Mouse (Mus musculus): ENCODE data around the gene Map3k20. TPM values are rescaled to one million over a fixed set of nuclear protein-coding genes. Genes with fewer than 3 reads are reported as not detected.

Map3k20 gene
- polyA plus RNA-seq, 1 experiment from 2014 or later, result 62.5 TPM

- no peak overlapping the region for H3K4me2 ChIP-seq
- no peaks in the 10 kb centered on the region for H3K9me3 ChIP-seq (replicated peaks; ENCODE audit: control insufficient read depth, low read length)
- 69% methylated on average over 2 of the region's 2 CpGs for WGBS (ENCODE audit: insufficient replicate concordance)
- H3K27ac ChIP-seq (ENCODE audit: low read depth, low read length), result no peak overlapping the region
- H3K9ac ChIP-seq (ENCODE audit: low read depth, low read length), result no peak overlapping the region
- no peak overlapping the region for H3K4me3 ChIP-seq (ENCODE audit: low read depth, low read length)
- H3K4me1 ChIP-seq (ENCODE audit: control insufficient read depth, insufficient read depth, low read length), result peaks cover 37% of the 10 kb centered on the region
- ATAC-seq (replicated peaks; ENCODE audit: insufficient number of reproducible peaks, low FRiP score, low TSS enrichment), result no peak
- no peaks in the 10 kb centered on the region for H3K27me3 ChIP-seq (ENCODE audit: control insufficient read depth, insufficient read depth, low read length)
- no peaks in the 10 kb centered on the region for H3K36me3 ChIP-seq (ENCODE audit: control insufficient read depth, insufficient read depth, low read length)
Measured at GRCm38 (mm10) chr2:72320661-72321060, 35.2 kb downstream of the Map3k20 start.

- no peak overlapping the region for H3K9ac ChIP-seq (ENCODE audit: low read depth, low read length)
- no peak for ATAC-seq (replicated peaks; ENCODE audit: insufficient number of reproducible peaks, low FRiP score, low TSS enrichment)
- 59% methylated on average over 5 of the region's 5 CpGs for WGBS (ENCODE audit: insufficient replicate concordance)
- no peak overlapping the region for H3K4me3 ChIP-seq (ENCODE audit: low read depth, low read length)
- H3K9me3 ChIP-seq (replicated peaks; ENCODE audit: control insufficient read depth, low read length), result no peaks in the 10 kb centered on the region
- H3K4me2 ChIP-seq, result no peak overlapping the region
- H3K4me1 ChIP-seq (ENCODE audit: control insufficient read depth, insufficient read depth, low read length), result peaks cover 45% of the 10 kb centered on the region
- H3K27me3 ChIP-seq (ENCODE audit: control insufficient read depth, insufficient read depth, low read length), result no peaks in the 10 kb centered on the region
- H3K36me3 ChIP-seq (ENCODE audit: control insufficient read depth, insufficient read depth, low read length), result no peaks in the 10 kb centered on the region
- H3K27ac ChIP-seq (ENCODE audit: low read depth, low read length), result no peak overlapping the region
Measured at GRCm38 (mm10) chr2:72321591-72321990, 36.2 kb downstream of the Map3k20 start.

DNA sequence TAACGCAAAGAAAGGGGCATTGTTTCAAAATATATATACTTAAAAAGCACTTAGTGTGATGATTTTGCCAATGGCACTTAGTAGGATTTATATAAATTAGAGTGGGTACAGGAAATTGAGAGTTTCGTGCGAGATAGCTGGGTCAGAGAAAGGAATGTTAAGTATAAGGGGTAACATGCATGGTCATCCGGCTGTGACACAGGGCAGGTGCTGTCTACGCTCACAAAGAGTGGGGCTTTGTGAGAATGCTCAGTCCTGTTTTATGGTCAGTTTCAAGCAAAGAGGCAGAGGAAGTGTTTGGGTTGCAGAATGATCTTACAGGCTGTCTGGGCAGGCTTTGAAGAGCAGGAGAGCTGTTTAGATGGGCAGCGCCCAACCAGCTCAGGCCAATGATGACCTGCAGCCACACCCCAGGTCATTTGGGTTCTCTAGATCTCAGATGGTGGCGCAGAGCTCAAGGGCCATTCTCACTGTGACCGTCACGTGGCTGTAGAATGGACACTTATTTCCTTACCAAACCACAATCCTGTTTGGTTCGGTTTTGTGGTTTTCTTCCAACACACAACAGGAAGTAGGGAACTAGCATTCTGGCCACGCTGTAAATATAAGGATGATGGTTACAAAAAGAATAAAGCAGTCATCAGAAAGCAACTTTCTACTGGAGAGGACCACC, 37.4 kb downstream of the Map3k20 start:
- no peaks in the 10 kb centered on the region for H3K36me3 ChIP-seq (ENCODE audit: control insufficient read depth, insufficient read depth, low read length)
- H3K4me2 ChIP-seq, result no peak overlapping the region
- peaks cover 42% of the 10 kb centered on the region for H3K4me1 ChIP-seq (ENCODE audit: control insufficient read depth, insufficient read depth, low read length)
- H3K9ac ChIP-seq (ENCODE audit: low read depth, low read length), result no peak overlapping the region
- no peak for ATAC-seq (replicated peaks; ENCODE audit: insufficient number of reproducible peaks, low FRiP score, low TSS enrichment)
- H3K4me3 ChIP-seq (ENCODE audit: low read depth, low read length), result no peak overlapping the region
- H3K27ac ChIP-seq (ENCODE audit: low read depth, low read length), result no peak overlapping the region
- no peaks in the 10 kb centered on the region for H3K27me3 ChIP-seq (ENCODE audit: control insufficient read depth, insufficient read depth, low read length)
- no peaks in the 10 kb centered on the region for H3K9me3 ChIP-seq (replicated peaks; ENCODE audit: control insufficient read depth, low read length)
- WGBS (ENCODE audit: insufficient replicate concordance), result 76% methylated on average over 11 of the region's 11 CpGs

GRCm38 (mm10) chr2:72324436-72324835, 39.0 kb downstream of the Map3k20 start:
- Histone ChIP-seq H3K27me3 (ENCODE audit: control insufficient read depth, insufficient read depth, low read length) (no peaks in the 10 kb centered on the region), H3K9me3 (replicated peaks; ENCODE audit: control insufficient read depth, low read length) (no peaks in the 10 kb centered on the region), H3K4me2 (no peak overlapping the region), H3K36me3 (ENCODE audit: control insufficient read depth, insufficient read depth, low read length) (no peaks in the 10 kb centered on the region), H3K9ac (ENCODE audit: low read depth, low read length) (no peak overlapping the region), H3K27ac (ENCODE audit: low read depth, low read length) (no peak overlapping the region), H3K4me1 (ENCODE audit: control insufficient read depth, insufficient read depth, low read length) (peaks cover 30% of the 10 kb centered on the region), H3K4me3 (ENCODE audit: low read depth, low read length) (no peak overlapping the region)
- ATAC-seq (replicated peaks; ENCODE audit: insufficient number of reproducible peaks, low FRiP score, low TSS enrichment), result no peak
- 82% methylated on average over 12 of the region's 12 CpGs for WGBS (ENCODE audit: insufficient replicate concordance)

DNA sequence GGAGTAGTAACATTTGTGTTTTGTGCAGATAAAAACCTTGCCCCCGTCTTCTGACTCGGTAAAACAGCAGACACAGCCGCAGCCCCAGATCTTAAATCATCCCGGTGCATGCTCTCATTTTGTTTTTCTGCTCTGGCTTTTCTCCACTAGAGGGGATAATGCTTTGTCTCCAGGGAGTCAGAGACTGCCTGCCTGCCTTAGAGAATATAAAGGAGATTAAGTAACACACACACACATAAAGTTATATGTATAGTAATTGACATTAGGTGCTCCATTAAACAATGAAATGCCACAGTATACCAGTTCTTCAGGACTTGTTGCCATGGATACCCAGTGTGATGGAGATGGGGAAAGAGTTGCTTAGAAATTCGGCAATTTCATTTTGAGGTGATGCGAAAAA, 41.1 kb downstream of the Map3k20 start:
- no peaks in the 10 kb centered on the region for H3K27me3 ChIP-seq (ENCODE audit: control insufficient read depth, insufficient read depth, low read length)
- no peak overlapping the region for H3K4me2 ChIP-seq
- H3K27ac ChIP-seq (ENCODE audit: low read depth, low read length), result no peak overlapping the region
- H3K9me3 ChIP-seq (replicated peaks; ENCODE audit: control insufficient read depth, low read length), result no peaks in the 10 kb centered on the region
- no peak for ATAC-seq (replicated peaks; ENCODE audit: insufficient number of reproducible peaks, low FRiP score, low TSS enrichment)
- no peak overlapping the region for H3K4me3 ChIP-seq (ENCODE audit: low read depth, low read length)
- no peak overlapping the region for H3K9ac ChIP-seq (ENCODE audit: low read depth, low read length)
- 64% methylated on average over 6 of the region's 6 CpGs for WGBS (ENCODE audit: insufficient replicate concordance)
- H3K36me3 ChIP-seq (ENCODE audit: control insufficient read depth, insufficient read depth, low read length), result no peaks in the 10 kb centered on the region
- H3K4me1 ChIP-seq (ENCODE audit: control insufficient read depth, insufficient read depth, low read length), result peaks cover 21% of the 10 kb centered on the region

GRCm38 (mm10) chr2:72328435-72328834, 43.0 kb downstream of the Map3k20 start:
- Histone ChIP-seq H3K9ac (ENCODE audit: low read depth, low read length) (no peak overlapping the region), H3K27me3 (ENCODE audit: control insufficient read depth, insufficient read depth, low read length) (no peaks in the 10 kb centered on the region), H3K27ac (ENCODE audit: low read depth, low read length) (no peak overlapping the region), H3K36me3 (ENCODE audit: control insufficient read depth, insufficient read depth, low read length) (no peaks in the 10 kb centered on the region), H3K9me3 (replicated peaks; ENCODE audit: control insufficient read depth, low read length) (no peaks in the 10 kb centered on the region), H3K4me1 (ENCODE audit: control insufficient read depth, insufficient read depth, low read length) (peaks cover 11% of the 10 kb centered on the region; the same call in 1 of the 2 replicates), H3K4me3 (ENCODE audit: low read depth, low read length) (no peak overlapping the region), H3K4me2 (no peak overlapping the region)
- WGBS (ENCODE audit: insufficient replicate concordance), result 85% methylated on average over 3 of the region's 3 CpGs
- no peak for ATAC-seq (replicated peaks; ENCODE audit: insufficient number of reproducible peaks, low FRiP score, low TSS enrichment)

DNA sequence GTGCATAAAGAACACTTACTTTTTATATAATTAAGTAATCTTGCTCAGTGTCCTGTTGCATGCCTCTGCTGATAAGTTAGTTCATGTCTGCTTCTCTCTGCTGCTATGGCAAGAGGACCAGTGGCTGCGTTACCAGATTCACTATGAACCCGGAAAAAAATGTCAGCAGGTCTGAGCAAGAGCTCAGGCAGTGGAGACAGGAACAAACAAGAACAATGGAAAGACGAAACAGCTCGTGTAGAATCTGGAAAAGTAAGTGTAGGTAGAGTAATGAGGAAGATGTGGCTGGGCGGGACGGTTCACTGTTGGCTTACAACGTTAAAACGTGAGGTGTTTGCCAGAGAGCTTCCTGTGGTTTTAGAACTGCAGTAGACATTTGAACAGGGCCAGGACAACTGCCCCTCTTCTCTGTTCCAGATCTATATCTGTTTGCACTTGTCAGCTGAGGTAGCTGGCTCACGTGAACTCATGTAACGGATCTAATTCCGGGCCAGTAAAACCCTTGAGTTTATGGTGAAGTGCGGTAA, 45.6 kb downstream of the Map3k20 start:
- no peak for ATAC-seq (replicated peaks; ENCODE audit: insufficient number of reproducible peaks, low FRiP score, low TSS enrichment)

DNA sequence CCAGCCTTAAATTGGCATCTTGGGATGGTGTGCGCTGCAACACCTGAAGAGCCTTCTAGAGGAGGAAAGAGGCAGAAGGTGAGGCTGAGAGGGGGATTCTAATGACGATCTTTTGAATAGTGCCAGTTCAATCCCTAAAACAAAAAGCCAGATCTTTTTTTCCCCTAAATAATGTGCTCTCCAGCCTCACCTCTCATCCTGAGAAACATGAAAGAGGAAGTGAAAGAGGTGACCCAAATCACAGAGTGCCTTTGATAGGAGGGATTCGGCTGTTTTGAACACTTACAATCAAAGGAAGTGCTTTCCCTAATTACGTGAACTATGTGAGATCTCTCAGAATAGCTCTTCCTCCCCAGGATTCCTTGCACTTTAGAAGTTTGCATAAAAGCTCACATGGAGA, 46.6 kb downstream of the Map3k20 start:
- no peak overlapping the region for H3K9ac ChIP-seq (ENCODE audit: low read depth, low read length)

More for the DNA sequence above, 45.6 kb downstream of the Map3k20 start:
- no peaks in the 10 kb centered on the region for H3K27me3 ChIP-seq (ENCODE audit: control insufficient read depth, insufficient read depth, low read length)
- no peak overlapping the region for H3K9ac ChIP-seq (ENCODE audit: low read depth, low read length)
- H3K4me1 ChIP-seq (ENCODE audit: control insufficient read depth, insufficient read depth, low read length), result peaks cover 7% of the 10 kb centered on the region; the same call in 1 of the 2 replicates
- WGBS (ENCODE audit: insufficient replicate concordance), result 74% methylated on average over 12 of the region's 12 CpGs
- no peaks in the 10 kb centered on the region for H3K36me3 ChIP-seq (ENCODE audit: control insufficient read depth, insufficient read depth, low read length)
- H3K9me3 ChIP-seq (replicated peaks; ENCODE audit: control insufficient read depth, low read length), result no peaks in the 10 kb centered on the region
- H3K4me3 ChIP-seq (ENCODE audit: low read depth, low read length), result no peak overlapping the region
- no peak overlapping the region for H3K4me2 ChIP-seq
- H3K27ac ChIP-seq (ENCODE audit: low read depth, low read length), result no peak overlapping the region

DNA sequence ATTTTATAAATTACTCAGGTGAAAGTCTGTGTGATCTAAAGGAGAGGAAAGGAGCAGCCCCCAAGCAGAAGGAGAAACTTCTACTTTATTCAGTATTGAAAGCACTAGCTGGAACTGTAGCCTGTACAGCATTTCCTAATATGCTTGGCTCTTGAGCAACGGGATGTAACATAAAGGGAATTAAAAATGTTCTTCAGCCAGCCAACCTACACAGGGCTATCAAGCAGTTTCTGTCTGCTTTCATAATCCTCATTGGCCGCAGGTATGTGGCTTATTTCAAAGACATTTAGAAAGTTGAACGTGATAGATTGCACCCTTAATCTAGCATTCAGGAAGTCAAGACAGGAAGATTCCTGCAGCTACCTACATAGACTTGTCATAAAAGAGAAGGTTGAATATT, 47.8 kb downstream of the Map3k20 start:
- Histone ChIP-seq H3K4me3 (ENCODE audit: low read depth, low read length) (no peak overlapping the region), H3K27ac (ENCODE audit: low read depth, low read length) (no peak overlapping the region), H3K4me2 (no peak overlapping the region), H3K36me3 (ENCODE audit: control insufficient read depth, insufficient read depth, low read length) (no peaks in the 10 kb centered on the region), H3K9ac (ENCODE audit: low read depth, low read length) (no peak overlapping the region), H3K4me1 (ENCODE audit: control insufficient read depth, insufficient read depth, low read length) (0 out of 2 replicates have a peak, but pooled peaks cover 2% of the 10 kb centered on the region), H3K27me3 (ENCODE audit: control insufficient read depth, insufficient read depth, low read length) (no peaks in the 10 kb centered on the region), H3K9me3 (replicated peaks; ENCODE audit: control insufficient read depth, low read length) (no peaks in the 10 kb centered on the region)
- 82% methylated on average over 3 of the region's 3 CpGs for WGBS (ENCODE audit: insufficient replicate concordance)
- no peak for ATAC-seq (replicated peaks; ENCODE audit: insufficient number of reproducible peaks, low FRiP score, low TSS enrichment)

More for the DNA sequence above, 46.6 kb downstream of the Map3k20 start:
- Histone ChIP-seq H3K27me3 (ENCODE audit: control insufficient read depth, insufficient read depth, low read length) (no peaks in the 10 kb centered on the region), H3K4me3 (ENCODE audit: low read depth, low read length) (no peak overlapping the region), H3K27ac (ENCODE audit: low read depth, low read length) (no peak overlapping the region), H3K36me3 (ENCODE audit: control insufficient read depth, insufficient read depth, low read length) (no peaks in the 10 kb centered on the region), H3K4me1 (ENCODE audit: control insufficient read depth, insufficient read depth, low read length) (0 out of 2 replicates have a peak, but pooled peaks cover 2% of the 10 kb centered on the region), H3K4me2 (no peak overlapping the region), H3K9me3 (replicated peaks; ENCODE audit: control insufficient read depth, low read length) (no peaks in the 10 kb centered on the region)
- 75% methylated on average over 4 of the region's 4 CpGs for WGBS (ENCODE audit: insufficient replicate concordance)
- no peak for ATAC-seq (replicated peaks; ENCODE audit: insufficient number of reproducible peaks, low FRiP score, low TSS enrichment)

Measured in heart, embryonic 11.5 days (tissue).